Mouse (Mus musculus): ENCODE measurements around the gene Smcr8.

Gene Smcr8

DNA sequence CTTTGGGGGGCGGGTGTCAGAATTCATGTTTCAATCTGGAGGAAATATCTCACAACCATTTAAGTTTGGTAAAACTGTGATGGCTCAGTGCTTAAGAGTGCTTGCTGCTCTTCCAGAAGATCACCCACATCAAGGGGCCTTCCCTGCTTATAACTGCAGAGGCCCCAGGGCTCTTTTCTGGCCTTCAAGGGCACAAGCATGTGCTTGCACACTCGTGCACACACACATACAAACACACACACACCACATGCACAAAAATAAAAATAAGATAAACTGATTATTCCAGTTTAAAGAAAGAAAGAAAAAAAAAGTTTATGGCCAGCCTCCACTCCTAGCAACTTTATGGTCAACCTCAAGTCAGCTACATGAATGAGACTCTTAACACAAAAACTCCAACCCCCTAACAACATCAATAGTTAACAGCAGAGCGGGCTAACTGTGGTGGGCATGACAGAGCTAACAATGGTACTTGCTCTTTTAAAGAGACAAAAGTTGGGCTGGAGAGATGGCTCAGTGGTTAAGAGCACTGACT is 3.1 kb upstream of the Smcr8 start:
- ChIA-PET POLR2A (interaction anchor here in 3 of 4 experiments (0.8 to 5.2 kb wide), 18 partner anchors 8 to 75 kb away, joined by 3 to 42 read pairs (median 4); partner anchors contain the start of genes Shmt1 (in 2 of the 3), Llgl1 (in 1 of the 3) and Mief2 (in 1 of the 3)), CTCF (interaction anchor here in 1 of 4 experiments (1.0 kb wide), 1 partner anchor 47 kb away, joined by 3 read pairs; the partner anchor contains the start of genes Flii and Mief2)

DNA sequence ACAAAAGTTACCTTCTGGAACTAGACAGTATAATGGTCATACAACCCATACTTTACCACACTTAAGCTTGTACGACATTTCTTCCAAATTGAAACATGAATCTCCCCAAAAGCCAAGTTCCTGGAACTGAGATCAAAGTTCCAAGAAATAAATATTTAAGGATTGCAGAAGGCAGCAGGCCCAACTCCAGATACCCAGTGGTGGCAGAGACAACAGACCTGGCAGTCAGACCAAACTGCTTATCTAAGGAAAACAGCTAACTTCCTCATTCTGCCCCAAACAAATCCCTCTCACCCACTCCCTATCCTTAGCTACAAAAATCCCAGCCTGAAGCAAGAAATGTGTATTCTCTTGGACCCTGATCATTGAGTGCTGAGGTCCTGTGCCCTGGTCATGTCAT is 2.5 kb upstream of the Smcr8 start:
- POLR2A ChIA-PET, result interaction anchor here in 3 of 4 experiments (0.6 to 5.2 kb wide), 19 partner anchors 8 to 409 kb away, joined by 3 to 42 read pairs (median 4); partner anchors contain the start of genes Shmt1 (in 2 of the 3) and Llgl1 (in 1 of the 3)
- CTCF ChIA-PET, result no interaction called here

DNA sequence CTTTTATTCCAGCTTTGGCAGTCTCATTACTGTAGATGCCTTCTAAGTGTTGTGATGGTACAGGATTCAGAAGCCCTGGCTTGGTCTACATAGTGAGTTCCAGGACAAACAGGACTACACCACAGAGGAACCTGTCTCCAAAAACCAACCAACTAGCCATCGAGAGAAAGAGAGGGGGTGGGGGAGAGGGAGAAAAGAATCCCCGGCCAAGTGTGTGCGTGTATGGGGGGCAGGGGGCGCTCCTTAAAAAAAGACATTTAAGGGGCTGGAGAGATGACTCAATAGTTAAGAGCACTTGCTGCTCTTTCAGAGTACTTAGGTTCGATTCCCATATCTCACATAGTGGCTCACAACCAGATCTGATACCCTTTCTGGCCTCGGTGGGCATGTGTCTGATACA is 1.7 kb upstream of the Smcr8 start:
- POLR2A ChIA-PET, result interaction anchor here in 3 of 4 experiments (0.8 to 5.2 kb wide), 13 partner anchors 7 to 400 kb away, joined by 3 to 42 read pairs (median 4); partner anchors contain the start of genes Shmt1 (in 2 of the 3), Llgl1 (in 1 of the 3) and Usp22 (in 1 of the 3)
- CTCF ChIA-PET, result no interaction called here

DNA sequence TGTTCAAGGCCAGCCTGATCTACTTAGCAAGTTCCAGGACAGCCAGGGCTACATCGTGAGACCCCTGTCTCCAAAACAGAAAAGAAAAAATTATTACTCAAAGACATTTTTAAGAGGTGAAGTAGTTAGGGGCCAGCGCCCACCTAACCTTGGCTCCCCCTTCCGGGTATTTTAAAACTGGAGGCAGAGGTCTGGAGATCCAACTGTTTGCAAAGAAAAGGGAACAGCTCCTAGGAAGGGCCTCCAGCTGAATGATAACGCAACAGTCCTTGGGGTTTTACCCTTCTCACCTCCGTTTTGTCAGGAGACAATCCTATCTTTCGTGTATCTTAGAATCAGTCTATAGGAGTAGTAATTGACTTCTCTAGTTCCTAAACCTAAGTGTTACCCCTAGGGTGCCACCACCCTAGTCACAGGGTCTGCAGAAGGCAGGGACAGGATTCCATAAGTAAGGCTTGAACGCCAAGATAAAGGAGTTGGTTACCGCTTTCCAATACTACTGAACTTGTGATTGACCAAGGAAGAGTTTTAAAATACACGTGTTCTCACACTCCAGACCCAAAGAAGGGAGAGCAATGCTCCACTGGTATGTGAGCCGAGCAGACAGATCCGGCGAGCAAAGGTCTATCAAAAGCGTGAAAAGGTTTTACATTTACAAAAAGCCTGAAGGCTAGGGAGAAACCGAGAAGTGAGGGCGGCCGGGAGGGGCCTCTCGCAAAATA is 1.1 kb upstream of the Smcr8 start:
- CTCF ChIA-PET, result no interaction called here
- POLR2A ChIA-PET, result interaction anchor here in 2 of 4 experiments (0.8 to 3.1 kb wide), 6 partner anchors 11 to 399 kb away, joined by 3 to 9 read pairs (median 5); partner anchors contain the start of gene Usp22 (in 1 of the 2)

DNA sequence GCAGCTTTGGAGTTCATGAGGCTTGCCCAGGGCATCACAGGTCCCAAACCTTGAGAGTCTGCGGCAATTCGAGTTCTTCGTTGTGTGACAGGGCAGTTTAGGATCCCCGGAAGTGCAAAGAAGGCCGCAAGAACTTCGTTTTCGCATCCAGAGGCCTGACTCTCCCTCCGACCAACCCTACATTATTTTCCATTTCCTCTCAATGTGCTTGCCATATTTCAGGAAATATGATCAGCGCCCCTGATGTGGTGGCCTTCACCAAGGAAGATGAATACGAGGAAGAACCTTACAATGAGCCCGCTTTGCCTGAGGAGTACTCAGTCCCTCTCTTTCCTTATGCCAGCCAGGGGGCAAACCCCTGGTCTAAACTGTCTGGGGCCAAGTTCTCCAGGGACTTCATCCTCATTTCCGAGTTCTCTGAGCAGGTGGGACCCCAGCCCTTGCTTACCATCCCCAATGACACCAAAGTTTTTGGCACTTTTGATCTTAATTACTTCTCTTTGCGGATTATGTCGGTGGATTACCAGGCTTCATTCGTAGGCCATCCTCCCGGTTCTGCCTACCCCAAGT is 562 bp downstream of the Smcr8 start:
- POLR2A ChIA-PET, result interaction anchor here in 3 of 4 experiments (0.5 to 8.8 kb wide), 51 partner anchors 9 to 1478 kb away, joined by 3 to 215 read pairs (median 5); partner anchors contain the start of genes Dhrs7b (in 3 of the 3), Flii (in 3 of the 3), Mief2 (in 3 of the 3) and Shmt1 (in 3 of the 3)
- CTCF ChIA-PET, result interaction anchor here in 2 of 4 experiments (0.6 to 0.9 kb wide), 3 partner anchors 33 to 75 kb away, joined by 3 to 6 read pairs (median 6); partner anchors contain the start of gene Shmt1 (in 2 of the 2)

DNA sequence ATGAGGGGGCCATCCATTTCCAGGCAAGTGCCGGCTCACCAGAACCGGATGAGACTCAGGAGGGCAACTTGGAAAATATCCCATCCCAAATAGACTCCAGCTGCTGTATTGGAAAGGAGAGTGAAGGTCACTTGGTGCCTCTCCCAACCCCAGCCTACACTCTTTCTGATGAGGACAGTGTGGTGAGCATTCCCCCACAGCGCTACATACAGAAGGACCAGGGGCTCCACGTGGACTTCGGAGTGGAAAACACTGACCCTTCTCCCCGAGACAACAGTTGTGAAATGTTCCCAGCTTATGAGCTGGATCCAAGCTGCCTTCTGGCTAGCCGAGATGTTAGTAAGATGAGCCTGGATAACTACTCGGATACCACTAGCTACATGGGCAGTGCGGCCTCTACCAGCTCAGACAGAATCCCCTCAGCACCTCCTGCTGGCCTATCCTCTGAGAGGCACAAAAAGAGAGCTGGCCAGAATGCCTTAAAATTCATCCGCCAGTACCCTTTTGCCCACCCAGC is 2.4 kb downstream of the Smcr8 start:
- ChIA-PET POLR2A (interaction anchor here in 3 of 4 experiments (0.5 to 8.8 kb wide), 24 partner anchors 7 to 115 kb away, joined by 3 to 215 read pairs (median 6); partner anchors contain the start of genes Shmt1 (in 3 of the 3), Dhrs7b (in 2 of the 3), Llgl1 (in 1 of the 3) and Mief2 (in 1 of the 3)), CTCF (no interaction called here)

DNA sequence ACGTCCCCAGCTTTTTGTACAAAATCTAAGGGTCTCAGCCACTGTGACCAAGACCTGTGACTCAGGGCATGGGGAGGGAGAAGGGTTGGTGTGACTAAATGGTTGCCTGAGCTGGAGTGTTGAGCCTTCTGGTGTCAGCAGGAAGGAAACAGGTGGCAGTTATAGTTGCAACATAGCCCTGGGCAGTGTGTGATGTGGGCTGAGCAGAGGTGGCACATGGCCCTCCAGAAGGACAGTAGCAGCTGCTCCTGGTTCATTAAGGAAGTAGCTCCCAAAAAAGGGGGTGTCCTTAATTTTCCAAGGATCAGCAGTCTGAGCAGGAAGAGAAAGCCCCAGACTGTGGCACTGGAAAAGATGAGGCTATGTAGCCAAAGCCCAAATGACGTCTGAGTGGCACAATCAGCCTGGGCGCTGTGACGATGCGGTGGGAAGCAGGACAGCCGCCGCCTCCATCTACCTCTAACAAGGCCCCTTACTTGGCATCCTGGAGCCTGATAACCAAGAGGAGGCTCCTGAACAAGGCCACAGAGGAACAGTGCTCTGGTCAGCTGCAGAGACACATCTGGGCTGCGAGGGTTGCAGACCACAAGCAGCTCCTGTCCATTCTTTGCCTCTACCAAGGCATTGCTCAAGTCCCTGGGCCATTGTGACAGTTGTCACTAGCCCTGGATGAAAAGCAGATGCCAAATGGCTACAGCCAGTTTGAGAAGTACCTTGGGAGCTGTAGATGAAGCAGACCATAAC is 7.0 kb downstream of the Smcr8 start:
- CTCF ChIA-PET, result no interaction called here
- POLR2A ChIA-PET, result interaction anchor here (0.6 to 8.8 kb wide), 25 partner anchors 9 to 573 kb away, joined by 3 to 215 read pairs (median 4); partner anchors contain the start of genes Dhrs7b (in 2 of the 4), Shmt1 (in 2 of the 4) and Tmem11 (in 1 of the 4)

DNA sequence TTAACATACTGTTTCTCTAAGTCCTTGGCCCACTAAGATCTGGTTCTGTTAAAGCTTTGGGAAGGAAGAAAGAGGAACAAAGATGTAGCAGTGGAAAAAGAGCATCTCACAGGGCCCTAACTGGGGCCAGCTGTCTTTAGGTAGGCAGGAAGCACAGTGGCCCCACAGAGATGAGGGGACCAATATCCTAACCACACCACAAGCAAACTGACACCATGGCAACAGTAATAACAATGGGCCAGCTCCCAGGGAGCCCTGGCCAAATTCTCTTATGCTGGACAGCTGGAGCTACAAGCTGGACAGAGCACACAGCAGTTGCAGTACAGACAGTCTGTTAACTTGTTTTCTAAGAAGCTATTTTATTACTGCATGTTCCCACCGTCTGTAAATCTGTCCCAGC is 10.3 kb downstream of the Smcr8 start:
- ChIA-PET POLR2A (interaction anchor here (0.6 to 14.2 kb wide), 35 partner anchors 6 to 250 kb away, joined by 3 to 215 read pairs (median 4); partner anchors contain the start of genes Smcr8 (in 3 of the 4), Top3a (in 3 of the 4), Dhrs7b (in 2 of the 4) and Shmt1 (in 2 of the 4)), CTCF (no interaction called here)

DNA sequence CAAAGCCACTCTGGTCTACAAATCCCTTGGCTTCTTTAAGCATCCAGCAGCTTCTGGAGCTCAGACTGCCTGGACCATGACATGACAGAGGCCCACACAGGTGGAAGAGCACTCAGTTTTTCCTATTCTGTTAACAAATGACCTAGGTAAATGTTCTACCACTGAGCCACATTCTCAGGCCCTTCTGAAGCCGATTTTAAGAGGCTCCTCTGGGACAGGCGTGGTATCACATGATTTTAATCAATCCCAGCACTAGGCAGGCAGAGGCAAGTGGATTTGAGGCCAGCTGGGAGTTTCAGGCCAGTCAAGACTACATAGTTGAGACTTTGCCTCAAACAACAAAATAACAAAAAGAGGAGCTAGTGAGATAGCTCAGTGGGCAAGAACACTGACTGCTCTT is 13.1 kb downstream of the Smcr8 start:
- CTCF ChIA-PET, result interaction anchor here in 2 of 4 experiments (0.6 to 1.5 kb wide), 2 partner anchors 23 to 1755 kb away, joined by 3 read pairs; no protein-coding TSS in a partner anchor
- POLR2A ChIA-PET, result interaction anchor here (0.6 to 14.2 kb wide), 22 partner anchors 8 to 990 kb away, joined by 3 to 215 read pairs (median 4); partner anchors contain the start of genes Smcr8 (in 3 of the 4), Top3a (in 3 of the 4), Flii (in 2 of the 4) and Shmt1 (in 2 of the 4)

DNA sequence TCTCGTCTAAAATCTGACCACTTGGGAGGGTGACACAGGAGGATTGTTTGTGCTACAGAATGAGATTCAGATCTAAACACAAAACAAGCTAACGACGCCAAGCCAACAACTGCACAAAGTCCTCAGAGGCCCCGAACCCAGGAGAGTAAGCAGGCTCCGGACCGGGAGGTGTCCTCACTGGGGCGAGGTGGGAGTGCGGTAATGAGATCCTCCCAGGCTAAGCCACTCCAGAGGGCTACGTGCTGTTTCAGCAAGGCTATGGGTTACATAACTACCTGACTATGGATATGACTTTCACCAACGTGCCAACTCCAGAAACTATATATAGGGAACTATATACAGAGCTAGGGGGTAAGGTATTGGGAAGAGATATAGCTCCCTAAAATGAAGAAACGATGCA is 19.0 kb downstream of the Smcr8 start:
- ChIA-PET CTCF (interaction anchor here in 1 of 4 experiments (0.5 kb wide), 1 partner anchor 15 kb away, joined by 3 read pairs; no protein-coding TSS in a partner anchor), POLR2A (interaction anchor here (0.5 to 14.2 kb wide), 21 partner anchors 8 to 387 kb away, joined by 3 to 215 read pairs (median 4); partner anchors contain the start of genes Shmt1 (in 2 of the 4), Smcr8 (in 2 of the 4), Top3a (in 2 of the 4) and Dhrs7b (in 1 of the 4))

DNA sequence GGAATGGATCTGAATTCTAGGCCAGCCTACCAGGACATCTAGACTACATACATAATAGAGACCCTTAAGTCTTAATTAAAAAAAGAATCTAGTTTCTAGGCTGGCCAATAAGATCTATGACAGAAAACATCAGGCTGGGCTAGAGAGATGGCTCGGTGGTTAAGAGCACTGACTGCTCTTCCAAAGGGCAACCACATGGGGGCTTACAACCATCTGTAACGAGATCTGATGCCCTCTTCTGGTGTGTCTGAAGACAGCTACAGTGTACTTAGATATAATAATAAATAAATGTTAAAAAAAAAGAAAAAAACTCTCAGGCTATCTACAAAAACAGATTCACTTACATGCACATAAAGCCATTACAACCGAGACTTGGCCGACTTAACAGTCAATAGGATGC is 22.7 kb downstream of the Smcr8 start:
- ChIA-PET CTCF (interaction anchor here in 1 of 4 experiments (0.6 kb wide), 1 partner anchor 609 kb away, joined by 4 read pairs; no protein-coding TSS in a partner anchor), POLR2A (interaction anchor here in 3 of 4 experiments (0.8 to 14.2 kb wide), 8 partner anchors 8 to 56 kb away, joined by 3 to 215 read pairs (median 20); partner anchors contain the start of genes Shmt1 (in 2 of the 3), Smcr8 (in 1 of the 3) and Top3a (in 1 of the 3))

DNA sequence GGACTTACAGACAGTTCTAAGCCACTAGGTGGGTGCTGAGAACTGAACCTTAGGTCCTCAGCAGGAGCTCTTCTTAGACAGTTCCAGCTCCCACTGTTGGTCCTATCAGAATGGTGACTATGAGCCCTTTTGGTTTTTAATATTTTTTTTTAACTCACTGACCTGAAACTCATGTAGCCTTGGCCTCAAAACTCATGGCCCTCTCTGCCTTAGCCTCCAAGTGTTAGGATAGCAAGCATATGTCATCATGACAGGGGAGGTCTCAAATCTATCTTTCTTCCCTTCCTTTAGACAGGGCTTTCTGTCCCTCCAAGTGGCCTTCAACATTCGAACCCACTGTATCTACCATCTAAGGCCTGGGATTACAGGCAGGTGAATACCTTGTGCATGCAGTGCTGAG is 23.6 kb downstream of the Smcr8 start:
- ChIA-PET CTCF (no interaction called here), POLR2A (interaction anchor here in 3 of 4 experiments (0.8 to 6.9 kb wide), 8 partner anchors 9 to 60 kb away, joined by 3 to 67 read pairs (median 10); partner anchors contain the start of genes Shmt1 (in 2 of the 3), Smcr8 (in 1 of the 3) and Top3a (in 1 of the 3))

DNA sequence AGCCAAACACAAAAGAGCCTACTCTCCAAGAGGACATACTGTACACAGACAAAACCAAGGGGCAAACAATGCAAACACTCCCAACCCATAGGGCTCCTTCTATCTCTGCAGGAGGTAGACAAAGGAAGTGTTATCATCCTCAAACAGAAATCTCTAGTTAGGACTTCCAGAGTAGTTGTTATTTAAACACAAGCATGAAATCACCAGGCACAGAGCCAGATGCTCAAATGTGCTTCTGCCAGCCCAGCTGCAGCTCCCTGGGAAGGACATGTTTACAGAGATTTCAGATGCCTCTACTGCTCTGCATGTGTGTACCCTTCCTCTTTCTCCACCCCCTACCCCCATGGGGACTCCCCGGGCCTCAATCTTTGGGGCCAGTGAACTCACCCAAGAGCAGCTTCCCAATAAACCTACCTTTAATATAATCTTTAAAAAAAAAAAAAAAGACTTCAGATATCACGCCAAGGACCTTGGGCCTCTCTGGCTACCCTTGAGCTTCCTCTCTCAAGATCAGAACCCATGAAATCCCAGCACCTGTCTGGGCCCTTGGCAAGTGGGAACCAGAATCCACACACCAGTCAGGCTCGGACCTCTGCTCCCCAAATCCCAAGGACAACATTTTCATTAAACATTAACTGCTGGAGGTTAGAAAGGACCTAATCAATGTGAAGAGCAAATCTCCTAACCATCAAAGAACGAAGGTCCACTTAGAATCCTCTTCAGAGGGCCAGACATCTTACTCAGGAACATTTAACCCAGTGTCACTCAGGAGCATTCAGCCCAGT is 31.2 kb downstream of the Smcr8 start:
- ChIA-PET CTCF (interaction anchor here in 2 of 4 experiments (1.1 to 1.2 kb wide), 2 partner anchors 11 to 15 kb away, joined by 3 to 5 read pairs; no protein-coding TSS in a partner anchor), POLR2A (interaction anchor here in 3 of 4 experiments (0.6 to 4.5 kb wide), 33 partner anchors 8 to 844 kb away, joined by 3 to 95 read pairs (median 5); partner anchors contain the start of genes Dhrs7b (in 2 of the 3), Mief2 (in 2 of the 3), Smcr8 (in 2 of the 3) and Top3a (in 2 of the 3))

DNA sequence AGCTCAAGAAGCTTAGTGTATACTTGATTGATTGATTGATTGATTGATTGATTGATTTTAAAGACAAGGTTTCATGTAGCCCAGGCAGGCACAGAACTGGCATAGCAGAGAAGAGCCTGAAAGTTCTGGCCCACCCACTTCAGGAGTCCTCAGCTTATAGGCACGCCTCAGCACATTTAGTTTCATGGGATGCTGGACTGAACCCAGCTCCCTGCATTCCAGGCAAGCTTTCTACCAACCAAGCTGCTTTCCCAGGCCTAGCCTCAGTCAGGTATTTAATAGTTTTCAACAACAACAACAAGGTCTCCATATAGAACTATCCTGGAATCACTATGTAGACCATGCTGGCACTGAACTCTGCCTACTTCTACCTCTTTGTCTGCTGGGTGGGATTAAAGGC is 32.2 kb downstream of the Smcr8 start:
- ChIA-PET POLR2A (interaction anchor here in 3 of 4 experiments (0.6 to 4.5 kb wide), 36 partner anchors 8 to 272 kb away, joined by 3 to 95 read pairs (median 6); partner anchors contain the start of genes Smcr8 (in 3 of the 3), Top3a (in 3 of the 3), Dhrs7b (in 2 of the 3) and Mief2 (in 2 of the 3)), CTCF (interaction anchor here in 2 of 4 experiments (0.9 to 1.2 kb wide), 2 partner anchors 14 to 337 kb away, joined by 3 to 5 read pairs; no protein-coding TSS in a partner anchor)
